Mouse (Mus musculus) intestine, postnatal 0 days (tissue): Measurements from ENCODE around the gene Ccno. TPM values are rescaled to one million over a fixed set of nuclear protein-coding genes. Genes with fewer than 3 reads are reported as not detected.
"Not testable (repeated sequence)": the region's sequence is repeated elsewhere in the genome, so short reads cannot be mapped to it uniquely, and the experiment has no call there.

Source experiments
- ATAC-seq: fragments of 200-750 bp; cut with Nextera tagmentation; 2 replicates; pipeline ENCODE4 v1.8.0; 2017; ENCODE audit warnings: mild to moderate bottlenecking, moderate TSS enrichment, moderate library complexity
- H3K27ac ChIP-seq: fragments of 300-500 bp; sonication (generic); 2 replicates; pipeline ENCODE4 v1.5.1; 2014; ENCODE audit warnings: mild to moderate bottlenecking, low read depth, low read length, moderate library complexity
- H3K27me3 ChIP-seq: fragments of 300-500 bp; sonication (generic); replicated peaks from 2 replicates; pipeline ENCODE4 v1.6.1; 2014; ENCODE audit warnings: low read length, mixed read lengths; ENCODE audit not compliant: control insufficient read depth, insufficient read depth
- H3K36me3 ChIP-seq: fragments of 300-500 bp; sonication (generic); 2 replicates; pipeline ENCODE4 v1.6.1; 2014; ENCODE audit warnings: mild to moderate bottlenecking, moderate library complexity; ENCODE audit not compliant: control insufficient read depth, insufficient read depth
- H3K4me1 ChIP-seq: fragments of 300-500 bp; sonication (generic); replicated peaks from 2 replicates; pipeline ENCODE4 v1.6.1; 2014; ENCODE audit warnings: antibody characterized with exemption, low read length, mixed read lengths; ENCODE audit not compliant: control insufficient read depth, insufficient read depth
- H3K4me2 ChIP-seq: fragments of 300-500 bp; sonication (generic); replicated peaks from 2 replicates; pipeline ENCODE4 v1.6.1; 2014; ENCODE audit warnings: low read depth, mild to moderate bottlenecking, moderate library complexity
- H3K4me3 ChIP-seq: fragments of 300-500 bp; sonication (generic); 2 replicates; pipeline ENCODE4 v1.5.1; 2014; ENCODE audit warnings: low read depth, low read length
- H3K9ac ChIP-seq: fragments of 300-500 bp; sonication (generic); 2 replicates; pipeline ENCODE4 v1.6.1; 2014; ENCODE audit warnings: mild to moderate bottlenecking, low read depth, low read length
- H3K9me3 ChIP-seq: fragments of 300-500 bp; sonication (generic); 2 replicates; pipeline ENCODE4 v1.6.1; 2016; ENCODE audit warnings: mixed run types; ENCODE audit not compliant: control insufficient read depth
- CTCF ChIP-seq: sonication (generic); IDR thresholded peaks from 2 replicates; pipeline ENCODE4 v1.5.1; 2016; ENCODE audit warnings: low read depth, mild to moderate bottlenecking, control low read depth, antibody characterized with exemption, moderate library complexity
- WGBS: fragments of 180-500 bp; shearing (Covaris S2); extraction: QIAGEN DNeasy Blood & Tissue Kit; methylation state at CpG from one replicate; pipeline ENCODE4 v1.1.7; 2014; 5-methylcytosine and 5-hydroxymethylcytosine counted together
- polyA plus RNA-seq: library from polyadenylated mRNA; unstranded; fragments of >200 nt; fragmentation: Nextera tagmentation; extraction: Ambion mirVana; gene quantifications from 2 replicates; pipeline ENCODE4 v1.2.1, GENCODE M21; 2015

Ccno gene
- polyA plus RNA-seq, 1 experiment from 2014 or later: 0.12 TPM

GRCm38 (mm10) chr13:112997369-112997768 is 9.8 kb downstream of the Ccno start:
- no peaks in the 10 kb centered on the region for H3K36me3 ChIP-seq
- no peak overlapping the region for H3K4me2 ChIP-seq
- H3K27me3 ChIP-seq: peaks cover 68% of the 10 kb centered on the region
- 0 out of 2 replicates have a peak, but pooled peaks cover 3% of the 10 kb centered on the region for H3K4me1 ChIP-seq
- no peak for TF ChIP-seq CTCF
- no peak overlapping the region for H3K27ac ChIP-seq
- WGBS: 69% methylated on average over 6 of the region's 6 CpGs
- no peak overlapping the region for H3K9ac ChIP-seq
- no peaks in the 10 kb centered on the region for H3K9me3 ChIP-seq
- ATAC-seq: no peak
- no peak overlapping the region for H3K4me3 ChIP-seq

- 2% methylated on average over 46 of the region's 46 CpGs for WGBS
- Histone ChIP-seq H3K4me2 (peak overlapping the region; percentile 74), H3K27ac (no peak overlapping the region), H3K9me3 (no peaks in the 10 kb centered on the region), H3K27me3 (peaks cover 58% of the 10 kb centered on the region), H3K4me1 (0 out of 2 replicates have a peak, but pooled peaks cover 2% of the 10 kb centered on the region), H3K9ac (no peak overlapping the region; the same call in 1 of the 2 replicates), H3K4me3 (peak overlapping the region; percentile 39), H3K36me3 (no peaks in the 10 kb centered on the region)
- ATAC-seq: peak; percentile 31
- TF ChIP-seq CTCF: no peak
Measured at GRCm38 (mm10) chr13:112998427-112999201, 11.0 kb downstream of the Ccno start.

GRCm38 (mm10) chr13:113000090-113000489 is 12.5 kb downstream of the Ccno start:
- no peak overlapping the region for H3K4me3 ChIP-seq
- H3K9me3 ChIP-seq: no peaks in the 10 kb centered on the region
- ATAC-seq: no peak
- no peaks in the 10 kb centered on the region for H3K36me3 ChIP-seq
- H3K9ac ChIP-seq: no peak overlapping the region
- WGBS: 60% methylated on average over 3 of the region's 3 CpGs
- no peak overlapping the region for H3K27ac ChIP-seq
- H3K27me3 ChIP-seq: peaks cover 43% of the 10 kb centered on the region
- no peak overlapping the region for H3K4me2 ChIP-seq
- H3K4me1 ChIP-seq: no peaks in the 10 kb centered on the region
- TF ChIP-seq CTCF: no peak

GRCm38 (mm10) chr13:113000576-113001318 is 13.1 kb downstream of the Ccno start:
- Histone ChIP-seq H3K27ac (no peak overlapping the region), H3K36me3 (no peaks in the 10 kb centered on the region), H3K4me2 (peak overlapping the region; percentile 4; the same call in 1 of the 2 replicates), H3K9me3 (no peaks in the 10 kb centered on the region), H3K4me3 (no peak overlapping the region), H3K27me3 (peaks cover 38% of the 10 kb centered on the region), H3K4me1 (no peaks in the 10 kb centered on the region), H3K9ac (no peak overlapping the region)
- no peak for TF ChIP-seq CTCF
- 29% methylated on average over 9 of the region's 9 CpGs for WGBS
- peak; percentile 90 for ATAC-seq

GRCm38 (mm10) chr13:113012683-113013082 is 25.1 kb downstream of the Ccno start:
- 76% methylated on average over 6 of the region's 6 CpGs for WGBS
- no peak for ATAC-seq

GRCm38 (mm10) chr13:113013174-113013953 is 25.8 kb downstream of the Ccno start:
- Histone ChIP-seq H3K4me3 (peak overlapping the region; percentile 35), H3K4me2 (peak overlapping the region; percentile 52)
- not testable (repeated sequence) for H3K27ac ChIP-seq, H3K36me3 ChIP-seq, H3K9ac ChIP-seq, H3K27me3 ChIP-seq, H3K4me1 ChIP-seq, ATAC-seq, H3K9me3 ChIP-seq
- 32% methylated on average over 17 of the region's 20 CpGs for WGBS

More at GRCm38 (mm10) chr13:113012683-113013082, 25.1 kb downstream of the Ccno start:
- no peaks in the 10 kb centered on the region for H3K36me3 ChIP-seq
- TF ChIP-seq CTCF: no peak
- no peak overlapping the region for H3K9ac ChIP-seq
- no peaks in the 10 kb centered on the region for H3K4me1 ChIP-seq
- peak overlapping the region; percentile 35; the same call in 1 of the 2 replicates for H3K4me3 ChIP-seq
- no peak overlapping the region for H3K27ac ChIP-seq
- peak overlapping the region; percentile 52 for H3K4me2 ChIP-seq
- H3K9me3 ChIP-seq: no peaks in the 10 kb centered on the region
- H3K27me3 ChIP-seq: 0 out of 2 replicates have a peak, but pooled peaks cover 5% of the 10 kb centered on the region
